Mouse (Mus musculus): Measurements from ENCODE around the gene Pmvk.

The Pmvk gene

GRCm38 (mm10) chr3:89454401-89455177 is at the start of gene Pmvk:
Gene Pmvk, plus strand, starts transcription at chr3:89454541.
- DNase-seq (ENCODE audit: low read depth, low spot score): no peak

- no peak for DNase-seq (ENCODE audit: low read depth, low spot score)
These were observed 47.5 kb upstream of the Pmvk start for GRCm38 (mm10) chr3:89406887-89407286.

- no peak for DNase-seq (ENCODE audit: low read depth, low spot score)
These were observed 45.9 kb upstream of the Pmvk start for GRCm38 (mm10) chr3:89408448-89408847.

GRCm38 (mm10) chr3:89409701-89410100 is 44.6 kb upstream of the Pmvk start:
- no peak for DNase-seq (ENCODE audit: low read depth, low spot score)

- no peak for DNase-seq (ENCODE audit: low read depth, low spot score)
These were observed 43.5 kb upstream of the Pmvk start for GRCm38 (mm10) chr3:89410864-89411263.

- peak; percentile 100 for DNase-seq (ENCODE audit: low read depth, low spot score)
These were observed 42.6 kb upstream of the Pmvk start, which contains the start of gene Flad1 for GRCm38 (mm10) chr3:89411490-89412393. Gene Flad1, minus strand, starts transcription at chr3:89411870.

- DNase-seq (ENCODE audit: low read depth, low spot score): no peak
These were observed 38.2 kb upstream of the Pmvk start for GRCm38 (mm10) chr3:89416158-89416557.

- no peak for DNase-seq (ENCODE audit: low read depth, low spot score)
These were observed 37.2 kb upstream of the Pmvk start for GRCm38 (mm10) chr3:89417131-89417530.

GRCm38 (mm10) chr3:89417840-89418169 is 36.5 kb upstream of the Pmvk start:
- peak; percentile 81 for DNase-seq (ENCODE audit: low read depth, low spot score)

- DNase-seq (ENCODE audit: low read depth, low spot score): peak; percentile 100
These were observed 36.0 kb upstream of the Pmvk start, which contains the start of the genes Cks1b and Shc1 for GRCm38 (mm10) chr3:89418170-89418860. Gene Cks1b, minus strand, starts transcription at chr3:89418383. Gene Shc1, plus strand, starts transcription at chr3:89418443.

GRCm38 (mm10) chr3:89418861-89419250 is 35.5 kb upstream of the Pmvk start:
- DNase-seq (ENCODE audit: low read depth, low spot score): peak; percentile 95

GRCm38 (mm10) chr3:89419571-89419970 is 34.8 kb upstream of the Pmvk start:
- peak; percentile 91 for DNase-seq (ENCODE audit: low read depth, low spot score)

GRCm38 (mm10) chr3:89419981-89420380 is 34.4 kb upstream of the Pmvk start:
- no peak for DNase-seq (ENCODE audit: low read depth, low spot score)

- DNase-seq (ENCODE audit: low read depth, low spot score): peak; percentile 59
These were observed 33.9 kb upstream of the Pmvk start for GRCm38 (mm10) chr3:89420421-89420820.

- DNase-seq (ENCODE audit: low read depth, low spot score): peak; percentile 100
These were observed 33.2 kb upstream of the Pmvk start for GRCm38 (mm10) chr3:89421002-89421774.

GRCm38 (mm10) chr3:89421810-89422473 is 32.4 kb upstream of the Pmvk start:
- peak; percentile 46 for DNase-seq (ENCODE audit: low read depth, low spot score)

- no peak for DNase-seq (ENCODE audit: low read depth, low spot score)
These were observed 31.7 kb upstream of the Pmvk start for GRCm38 (mm10) chr3:89422556-89423205.

- DNase-seq (ENCODE audit: low read depth, low spot score): no peak
These were observed 29.8 kb upstream of the Pmvk start for GRCm38 (mm10) chr3:89424416-89425140.

GRCm38 (mm10) chr3:89425141-89425525 is 29.2 kb upstream of the Pmvk start:
- DNase-seq (ENCODE audit: low read depth, low spot score): no peak

Data from 3T3-L1 (cell line).